Mouse (Mus musculus): Measurements from ENCODE around the gene Mkrn2os.
"Not testable (repeated sequence)": the region's sequence is repeated elsewhere in the genome, so short reads cannot be mapped to it uniquely, and the experiment has no call there.

The Mkrn2os gene

DNA sequence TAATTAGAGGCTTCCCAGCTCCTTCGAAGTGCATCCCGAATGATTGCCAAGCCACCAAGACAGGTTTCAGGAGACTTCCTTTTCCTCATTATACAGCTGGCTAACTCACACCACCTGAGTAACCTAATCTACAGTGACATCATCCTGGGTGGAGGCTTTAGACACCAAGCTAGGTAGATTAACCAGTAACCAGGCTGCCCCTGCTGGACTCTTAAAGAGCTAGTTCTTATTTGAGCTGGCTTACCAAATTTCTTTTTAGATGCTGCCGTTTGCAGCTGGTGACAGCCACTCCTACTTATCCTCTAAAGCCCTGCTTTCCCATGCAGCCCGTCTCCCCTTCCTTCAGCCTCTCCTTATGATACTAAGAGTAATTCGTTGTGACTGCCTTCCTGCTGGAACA, at the start of gene Mkrn2os:
Mkrn2os (minus strand) TSS at position 119 of the 400 bp plus-strand sequence.
- no peak for DNase-seq (ENCODE audit: low spot score in 2 of 2)

DNA sequence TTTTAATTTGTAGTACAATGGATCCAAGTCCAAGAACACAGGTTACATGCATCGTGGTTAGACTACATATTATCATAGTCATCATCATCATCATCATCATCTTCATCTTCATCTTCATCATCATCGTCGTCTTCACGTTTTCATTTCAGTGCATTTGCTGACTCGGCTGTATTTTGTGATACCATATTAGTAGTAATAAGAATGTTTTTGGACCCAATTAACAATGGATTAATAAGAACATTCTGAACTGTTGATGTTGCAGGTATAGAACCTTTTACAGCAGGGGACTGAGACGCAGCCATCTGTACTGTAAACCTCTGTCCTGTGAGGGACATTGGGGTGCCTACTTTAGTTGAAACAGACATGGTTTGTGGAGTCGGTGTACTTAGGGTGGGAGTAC, 45.8 kb upstream of the Mkrn2os start:
- DNase-seq (ENCODE audit: low spot score in 2 of 2): not testable (repeated sequence)

DNA sequence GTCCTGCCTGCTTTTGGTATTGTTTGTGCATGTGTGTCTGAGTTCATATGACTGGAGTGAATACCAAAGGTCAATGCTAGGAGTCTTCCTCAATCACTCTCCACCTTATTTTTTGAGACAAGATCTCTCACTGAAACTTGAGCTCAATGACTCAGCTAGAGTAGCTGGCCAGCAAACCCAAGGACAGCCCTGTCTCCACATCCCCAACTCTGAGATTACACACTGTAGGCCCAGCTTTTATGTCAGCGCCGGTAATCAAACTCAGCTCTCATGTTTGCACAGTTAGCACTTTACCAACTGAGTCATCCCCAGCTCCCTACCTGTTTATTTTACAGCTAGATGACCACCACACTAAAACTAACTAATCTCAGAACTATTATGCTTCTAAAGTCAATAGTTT, 41.6 kb upstream of the Mkrn2os start:
- DNase-seq (ENCODE audit: low spot score in 2 of 2): no peak

GRCm38 (mm10) chr6:115631056-115631795, 38.9 kb upstream of the Mkrn2os start:
- DNase-seq (ENCODE audit: low spot score in 2 of 2): no peak

DNA sequence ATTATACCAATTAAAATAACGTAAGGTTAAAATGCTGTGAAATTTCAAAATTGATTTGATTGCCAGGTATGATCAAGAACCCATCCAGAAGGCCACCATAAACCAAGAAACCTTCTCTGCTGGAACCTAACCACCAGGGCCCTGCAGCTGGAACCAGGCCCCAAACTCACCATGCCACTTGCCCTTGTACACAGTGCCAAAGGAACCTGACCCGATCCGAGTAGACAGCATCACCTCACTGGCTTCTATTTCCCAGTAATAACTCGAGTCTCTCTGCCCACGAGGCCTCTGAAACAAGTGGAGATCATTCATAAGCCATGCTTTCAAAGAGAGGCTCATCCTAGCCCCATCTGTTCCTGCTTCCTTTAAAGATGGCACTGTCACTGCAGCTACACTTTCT, 33.7 kb upstream of the Mkrn2os start:
- DNase-seq (ENCODE audit: low spot score in 2 of 2): no peak

DNA sequence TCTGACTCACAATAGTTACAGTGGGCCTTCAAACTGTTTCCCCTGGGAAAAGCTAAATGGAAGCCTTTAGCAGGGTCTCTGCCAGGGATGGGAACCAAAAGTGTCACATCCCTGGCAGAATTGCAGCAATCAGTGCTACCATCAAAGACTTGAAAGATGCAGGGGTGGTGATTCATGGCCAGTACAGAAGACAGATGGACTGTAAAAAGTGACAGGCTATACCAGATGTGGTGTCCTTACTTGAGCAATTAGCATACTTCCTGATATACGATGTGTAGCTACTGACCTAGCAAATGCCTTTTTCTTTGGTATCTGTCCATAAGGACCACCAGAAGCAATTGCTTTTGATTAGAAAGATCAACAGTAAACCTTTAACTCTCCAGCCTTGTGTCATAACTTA, 28.6 kb upstream of the Mkrn2os start:
- no peak for DNase-seq (ENCODE audit: low spot score in 2 of 2)

DNA sequence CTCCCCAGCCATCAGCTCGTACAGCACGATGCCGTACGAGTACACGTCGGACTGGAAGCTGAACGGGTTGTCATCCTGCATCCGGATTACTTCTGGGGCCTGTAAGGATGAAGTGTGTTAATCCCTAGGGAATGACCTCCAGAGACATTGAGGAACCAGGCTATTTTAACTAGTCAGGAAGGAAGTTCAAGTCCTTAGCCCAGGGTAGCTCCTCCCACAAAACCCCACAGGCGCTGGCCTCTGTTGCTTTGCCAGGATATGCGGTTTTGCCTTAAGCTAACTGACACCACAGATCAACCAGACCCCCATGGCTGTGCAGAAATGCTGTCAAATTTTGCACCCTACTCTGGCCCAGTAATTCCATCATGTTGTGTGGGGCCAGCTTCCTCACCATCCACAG, 27.4 kb upstream of the Mkrn2os start:
- no peak for DNase-seq (ENCODE audit: low spot score in 2 of 2)

DNA sequence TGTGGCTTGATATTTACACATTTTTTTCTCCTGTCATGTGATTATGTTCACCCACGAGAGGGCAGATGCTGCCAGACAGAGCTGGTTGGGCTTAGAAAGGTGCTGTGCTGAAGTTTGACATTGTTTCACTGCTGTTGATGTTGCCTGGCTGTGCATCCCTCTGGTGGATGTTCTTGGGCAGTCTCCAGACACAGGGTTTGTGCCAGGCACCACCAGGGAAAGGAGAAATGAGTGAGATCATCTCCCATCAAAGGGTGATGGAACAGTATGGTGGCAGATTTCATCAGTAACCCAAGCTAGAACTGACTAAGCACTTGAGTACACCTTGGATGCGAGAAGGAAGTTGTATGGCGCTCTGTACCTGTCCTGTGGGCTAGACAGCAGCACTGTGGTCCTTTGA, 23.6 kb upstream of the Mkrn2os start:
- no peak for DNase-seq (ENCODE audit: low spot score in 2 of 2)

- DNase-seq (ENCODE audit: low spot score in 2 of 2): no peak
Observed at GRCm38 (mm10) chr6:115613793-115614192, 21.4 kb upstream of the Mkrn2os start.

DNA sequence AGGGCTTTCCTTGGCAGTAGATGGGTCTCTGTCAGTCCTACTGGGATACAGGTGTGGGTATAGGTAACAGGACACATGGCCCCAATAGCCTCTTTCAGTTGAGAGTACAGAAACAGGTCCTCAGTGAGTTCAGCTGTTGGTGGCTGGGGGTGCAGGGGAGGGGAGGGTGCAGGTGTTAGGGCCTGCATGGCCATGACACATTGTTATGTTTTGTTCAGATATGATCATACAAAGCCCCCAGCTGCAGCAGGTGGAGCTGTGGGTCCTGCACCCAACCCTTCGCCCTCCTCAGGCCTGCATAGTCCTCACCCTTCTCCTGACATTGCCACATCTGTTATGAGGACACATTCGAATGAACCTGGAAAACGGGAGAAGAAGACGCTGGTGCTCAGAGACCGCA, 17.9 kb upstream of the Mkrn2os start:
- no peak for DNase-seq (ENCODE audit: low spot score in 2 of 2)

DNA sequence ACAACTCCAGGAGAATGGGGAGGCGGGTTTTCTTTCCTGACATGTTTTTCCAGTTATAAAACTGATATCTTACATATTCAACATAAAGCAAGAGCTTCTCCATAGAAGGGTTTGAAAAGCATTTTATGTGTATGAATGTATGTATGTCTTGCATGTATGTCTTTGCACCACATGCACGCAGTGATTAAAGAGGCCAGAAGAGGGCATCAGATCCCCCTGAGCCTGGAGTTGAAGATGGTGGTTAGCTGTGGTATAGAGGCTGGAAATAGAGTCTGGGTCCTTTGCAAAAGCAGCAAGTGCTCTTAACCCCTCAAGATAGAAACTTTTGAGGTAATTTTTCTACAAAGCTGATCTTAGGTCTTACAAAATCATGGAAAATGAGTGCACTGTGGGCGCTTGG, 16.7 kb upstream of the Mkrn2os start:
- DNase-seq (ENCODE audit: low spot score in 2 of 2): no peak

GRCm38 (mm10) chr6:115607429-115607828, 15.1 kb upstream of the Mkrn2os start:
- no peak for DNase-seq (ENCODE audit: low spot score in 2 of 2)

GRCm38 (mm10) chr6:115606461-115606860, 14.1 kb upstream of the Mkrn2os start:
- no peak for DNase-seq (ENCODE audit: low spot score in 2 of 2)

DNA sequence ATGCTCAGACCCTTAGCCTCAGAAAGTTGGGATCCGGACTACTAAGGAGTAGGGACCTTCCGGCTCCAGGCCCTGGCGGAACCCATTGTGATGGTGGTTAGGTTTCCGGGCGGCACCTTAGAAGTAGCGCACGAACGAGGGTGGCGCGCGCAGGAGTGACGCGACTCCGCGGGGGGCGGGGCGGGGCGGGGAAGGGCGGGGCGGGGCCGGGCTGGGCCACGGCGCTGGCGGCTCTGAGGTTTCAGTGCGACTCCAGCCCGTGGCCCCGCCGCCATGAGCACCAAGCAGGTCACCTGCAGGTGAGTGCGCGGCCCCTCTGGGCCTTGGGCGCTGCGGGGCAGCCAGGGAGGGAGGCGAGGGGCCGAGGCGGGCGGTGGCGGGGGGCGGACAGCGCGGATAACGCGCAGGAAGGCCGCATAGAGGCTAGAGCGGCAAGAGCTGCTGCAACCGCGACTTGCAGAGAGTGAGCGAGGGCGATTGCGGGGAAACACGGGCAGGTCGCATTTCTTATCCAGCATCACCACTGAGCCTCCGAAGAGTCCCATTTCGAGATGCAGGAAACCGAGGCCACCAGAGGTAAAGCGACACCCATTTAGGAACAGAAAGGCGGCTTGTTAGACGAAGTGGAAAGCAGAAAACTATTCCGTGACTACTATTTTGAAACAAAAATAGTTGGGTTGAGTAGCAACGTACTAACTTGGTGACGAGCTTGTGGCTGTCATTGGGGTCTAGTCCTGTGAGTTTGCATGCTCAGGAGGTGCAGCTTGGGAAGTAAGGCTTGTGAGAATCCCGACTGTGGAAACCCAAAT, 9.5 kb upstream of the Mkrn2os start, which contains the start of gene Mkrn2:
Mkrn2 (plus strand) TSS at position 188 of the 809 bp plus-strand sequence.
- DNase-seq (ENCODE audit: low spot score in 2 of 2): peak; percentile 66 to 69

- no peak for DNase-seq (ENCODE audit: low spot score in 2 of 2)
Observed at GRCm38 (mm10) chr6:115601322-115601714, 8.9 kb upstream of the Mkrn2os start.

DNA sequence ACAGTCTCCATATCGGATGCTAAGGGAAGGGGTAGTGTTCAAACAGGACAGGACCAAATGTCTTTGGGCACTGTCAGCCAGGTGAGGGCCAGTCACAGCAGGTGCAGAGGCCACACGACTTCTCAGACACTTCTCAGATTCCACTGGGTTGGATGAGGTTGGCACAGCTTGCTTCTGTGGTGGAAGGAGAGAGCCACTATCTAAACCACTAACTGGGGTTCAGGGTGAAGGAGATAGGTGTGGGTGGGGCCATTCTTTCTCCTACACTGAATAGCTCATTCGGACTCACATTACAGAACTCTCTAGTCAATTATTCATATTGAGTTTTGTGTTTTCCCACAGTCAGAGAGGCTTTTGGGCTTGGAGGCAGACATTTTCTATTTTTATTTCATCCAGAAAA, 3.3 kb upstream of the Mkrn2os start:
- DNase-seq (ENCODE audit: low spot score in 2 of 2): no peak

GRCm38 (mm10) chr6:115594463-115594862, 2.1 kb upstream of the Mkrn2os start:
- DNase-seq (ENCODE audit: low spot score in 2 of 2): no peak

- no peak for DNase-seq (ENCODE audit: low spot score in 2 of 2)
Observed at GRCm38 (mm10) chr6:115593252-115593651, 876 bp upstream of the Mkrn2os start.

GRCm38 (mm10) chr6:115591692-115592359, 550 bp downstream of the Mkrn2os start:
- DNase-seq (ENCODE audit: low spot score in 2 of 2): no peak

DNA sequence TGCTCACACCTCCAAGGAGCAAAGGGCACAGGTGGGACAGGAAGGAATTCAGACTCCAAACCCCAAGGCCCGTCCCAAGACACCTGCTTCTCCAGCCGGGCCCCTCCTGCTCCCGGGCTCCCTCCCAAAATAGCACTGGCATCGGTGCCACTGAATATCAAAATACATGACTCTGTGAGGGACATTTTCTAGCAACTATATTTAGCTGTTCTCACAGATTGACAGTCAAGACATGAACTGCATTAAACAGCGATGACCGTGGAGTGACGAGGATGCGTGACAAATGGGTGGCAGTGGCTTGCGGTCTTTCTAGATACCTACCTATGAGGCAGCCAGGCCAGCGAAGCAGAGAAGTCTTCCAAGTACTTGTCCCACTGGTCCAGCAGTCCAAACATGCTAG, 6.1 kb downstream of the Mkrn2os start:
- no peak for DNase-seq (ENCODE audit: low spot score in 2 of 2)

DNA sequence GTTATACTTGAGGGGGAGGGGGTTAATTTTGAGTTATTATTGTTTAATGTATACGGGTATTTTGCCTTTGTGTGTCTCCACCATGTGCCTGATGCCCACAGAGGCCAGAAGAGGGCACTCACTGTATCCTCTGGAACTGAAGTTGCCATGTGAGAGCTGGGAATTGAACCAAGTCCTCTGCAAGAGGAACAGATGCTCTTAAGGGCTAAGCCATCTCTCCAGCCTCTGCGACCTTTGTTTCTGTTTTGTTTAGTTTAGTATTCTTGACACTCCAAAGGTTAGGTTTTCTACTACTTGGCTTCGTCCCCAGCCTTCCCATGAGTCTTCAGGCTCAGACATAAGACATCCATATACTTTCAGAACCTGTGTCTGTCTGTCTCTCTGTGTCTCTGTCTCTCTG, 8.2 kb downstream of the Mkrn2os start:
- no peak for DNase-seq (ENCODE audit: low spot score in 2 of 2)

DNA sequence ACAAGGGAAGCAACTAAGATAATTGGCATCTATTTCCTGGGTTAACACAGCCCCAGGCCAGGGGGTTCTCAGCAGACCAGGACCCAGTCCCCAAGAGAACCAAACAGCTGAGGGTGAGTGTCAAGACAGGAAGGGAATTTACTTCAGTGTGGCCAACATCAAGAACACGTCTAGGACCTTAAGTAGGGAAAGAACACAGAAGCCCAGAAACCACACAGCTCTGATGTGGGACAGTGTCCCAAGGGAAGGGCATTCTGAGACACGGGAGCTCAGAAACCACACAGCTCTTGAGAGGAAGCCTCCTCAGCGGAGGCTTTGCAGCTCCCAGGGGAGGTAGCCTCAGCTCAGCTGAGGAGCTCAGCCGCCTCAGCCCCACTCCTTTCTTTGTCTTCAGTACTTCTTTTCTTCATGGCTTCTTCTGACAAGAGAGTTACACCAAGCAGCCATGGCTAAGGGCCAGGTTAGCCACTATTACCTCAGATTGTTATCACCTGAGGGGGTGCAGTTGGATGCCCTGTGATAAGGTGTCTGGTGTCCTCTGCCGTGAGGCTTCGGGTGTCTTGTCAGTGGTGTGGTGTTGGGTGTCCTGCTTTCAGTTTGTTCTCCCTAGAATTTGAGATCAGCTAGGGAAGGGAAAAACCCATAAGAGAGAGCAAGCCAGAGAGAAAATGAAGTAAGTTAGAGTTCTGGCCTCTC, 8.8 kb downstream of the Mkrn2os start:
- no peak for DNase-seq (ENCODE audit: low spot score in 2 of 2)

All from frontal cortex, postnatal 14 days (tissue).